Mouse (Mus musculus) ovary, adult 18-20 months (tissue): Measurements from ENCODE around the gene Mrpl2.

Experiments used
- DNase-seq: peaks from one replicate; pipeline ENCODE4 v3.0.0; 2022; ENCODE audit warnings: low spot score, mixed read lengths

Gene Mrpl2

DNA sequence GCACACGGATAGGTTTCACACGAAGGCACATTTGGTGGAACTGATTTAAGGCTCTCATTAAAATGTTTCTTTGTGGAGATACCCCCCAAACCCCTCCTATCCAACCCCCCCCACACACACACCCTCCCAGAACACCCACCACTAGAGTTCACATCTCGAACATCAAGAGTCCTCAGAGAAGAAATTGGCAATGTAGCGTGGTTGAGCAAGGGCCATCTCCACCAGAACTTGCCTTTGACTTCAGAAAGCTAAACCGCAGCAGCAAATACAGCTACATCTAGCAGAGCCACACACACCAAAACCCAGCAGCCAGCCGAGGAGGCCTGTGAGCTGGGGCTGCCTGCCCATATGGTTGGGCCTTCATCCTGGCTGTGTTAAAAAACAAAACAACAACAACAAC is 18.6 kb upstream of the Mrpl2 start:
- DNase-seq, result no peak

DNA sequence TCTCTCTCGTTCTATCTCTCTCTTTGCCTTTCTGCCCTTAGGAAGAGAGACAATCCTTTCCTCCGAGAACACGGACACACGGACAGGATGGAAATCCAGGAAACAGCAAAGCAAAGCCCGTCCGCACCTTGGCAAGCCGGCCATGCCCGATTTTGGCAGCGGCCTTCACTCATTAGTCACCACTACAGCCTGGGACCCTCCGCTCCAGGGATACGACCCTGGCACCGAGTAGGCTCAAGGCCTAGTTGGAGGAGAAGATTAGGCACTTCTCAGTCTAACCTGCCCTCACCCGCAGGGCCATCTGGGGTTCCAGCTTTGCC is 17.6 kb upstream of the Mrpl2 start:
- no peak for DNase-seq

DNA sequence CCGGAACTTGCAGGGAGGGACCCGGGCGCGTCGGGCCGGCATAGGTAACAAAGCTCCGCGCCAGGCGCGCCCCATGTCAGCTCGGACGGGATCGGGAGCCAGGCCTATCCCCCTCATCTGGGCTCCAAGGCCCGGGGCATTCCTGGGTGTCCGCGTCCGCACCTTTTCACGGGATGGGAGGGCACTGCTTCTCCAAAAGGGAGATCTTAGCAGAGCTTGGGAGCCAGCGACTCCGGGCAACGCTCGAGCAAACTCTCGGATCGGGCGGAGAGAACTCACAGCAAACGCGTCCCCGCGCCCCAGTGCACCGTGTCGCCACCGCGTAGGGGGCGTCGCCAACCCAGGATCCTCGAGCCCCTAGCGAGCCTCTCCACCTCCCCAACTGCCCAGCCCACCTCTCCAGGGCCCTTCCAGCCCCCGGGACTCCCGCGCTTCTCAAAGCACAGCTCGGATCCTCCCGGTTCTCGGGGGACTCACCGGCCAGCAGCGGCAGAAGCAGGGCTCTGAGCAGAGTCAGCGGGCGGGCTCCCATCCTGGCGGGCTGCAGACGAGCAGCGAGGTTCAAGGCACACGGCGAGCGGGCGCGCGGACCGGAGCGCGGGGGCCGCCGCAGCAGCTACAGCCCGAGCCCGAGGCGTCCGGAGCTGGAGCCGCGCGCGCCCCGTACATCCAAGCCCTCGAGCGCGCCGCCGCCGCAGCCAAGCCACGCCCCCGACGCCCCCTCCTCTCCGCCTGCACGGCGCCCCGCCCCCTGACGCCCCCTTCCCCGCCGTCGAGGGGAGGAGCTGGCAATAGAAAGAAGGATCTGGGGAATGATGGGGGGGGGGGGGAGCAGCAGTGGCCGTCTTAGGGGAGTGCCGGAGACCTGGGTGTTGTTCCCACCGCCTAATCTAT is 17.0 kb upstream of the Mrpl2 start, which contains the start of gene Ptk7:
Ptk7 (minus strand) TSS at position 714 of the 894 bp plus-strand sequence.
- DNase-seq, result peak; percentile 75

DNA sequence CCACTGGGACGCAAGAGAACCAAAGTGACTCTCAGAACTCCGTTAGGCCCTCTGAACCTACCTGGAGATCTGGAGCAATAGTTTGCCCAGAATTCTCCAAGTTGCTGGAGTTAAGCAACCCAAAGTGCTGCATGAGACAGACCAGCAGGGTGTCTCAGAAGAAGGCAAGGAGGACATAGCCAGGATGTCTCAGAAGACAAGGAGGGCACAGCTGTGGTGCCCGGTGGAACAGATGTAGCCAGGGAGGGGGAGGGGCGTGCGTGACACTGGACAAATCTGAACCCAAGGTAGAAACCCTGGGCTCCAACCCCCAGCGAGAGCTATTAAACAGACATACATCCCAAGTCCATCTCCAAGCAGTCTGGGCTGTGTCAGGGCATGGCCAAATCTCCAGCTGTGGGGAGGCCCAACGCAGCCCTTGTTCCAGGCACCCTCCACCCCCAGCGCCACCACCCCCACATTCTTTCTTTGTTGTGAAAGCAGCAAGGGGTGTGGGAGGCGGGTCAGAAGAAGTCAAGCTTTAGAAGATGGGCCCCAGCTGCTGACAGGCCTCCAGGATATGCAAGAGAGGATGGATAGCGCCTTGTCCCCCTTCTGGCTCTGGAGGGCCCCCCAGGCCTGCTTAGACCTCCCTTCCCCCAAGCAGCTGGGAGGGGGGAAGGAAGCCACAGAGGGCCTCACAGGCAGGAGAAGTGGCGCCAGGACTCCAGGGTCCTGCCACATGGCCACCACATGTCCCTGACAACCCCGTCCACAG is 16.2 kb upstream of the Mrpl2 start:
- peak; percentile 73 for DNase-seq

DNA sequence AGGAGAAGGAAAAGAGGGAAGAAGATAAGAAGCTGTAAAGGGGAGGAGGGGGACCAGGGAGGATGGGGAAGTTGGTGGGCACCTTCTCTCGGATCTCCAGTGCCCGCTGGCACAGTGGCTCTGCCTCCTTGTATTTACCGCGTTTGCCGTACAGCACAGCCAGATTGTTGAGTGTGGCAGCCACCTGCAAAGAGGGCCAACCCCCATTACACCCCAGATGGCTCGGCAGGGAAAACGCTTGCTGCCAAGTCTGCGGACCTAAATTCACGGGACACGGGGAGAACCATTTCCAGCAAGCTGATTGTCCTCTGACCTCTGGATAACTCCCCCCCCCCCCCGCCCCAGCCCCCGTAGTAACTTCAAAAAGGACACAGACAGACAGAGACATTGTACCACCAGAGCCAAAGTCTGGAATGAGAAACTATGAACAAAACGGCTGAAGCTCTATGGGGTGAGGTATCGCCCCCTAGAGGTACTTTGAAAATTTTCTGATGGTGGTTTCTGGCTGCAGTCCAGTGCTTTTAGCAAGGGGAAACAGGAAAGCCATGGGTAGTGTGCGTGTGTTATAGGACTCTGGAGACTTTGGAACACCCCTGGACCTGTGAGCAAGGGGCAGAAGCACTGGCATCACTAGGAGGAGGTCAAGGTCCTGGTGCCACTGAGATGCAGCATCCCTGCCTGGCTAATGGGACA is 9.1 kb upstream of the Mrpl2 start:
- DNase-seq, result no peak

DNA sequence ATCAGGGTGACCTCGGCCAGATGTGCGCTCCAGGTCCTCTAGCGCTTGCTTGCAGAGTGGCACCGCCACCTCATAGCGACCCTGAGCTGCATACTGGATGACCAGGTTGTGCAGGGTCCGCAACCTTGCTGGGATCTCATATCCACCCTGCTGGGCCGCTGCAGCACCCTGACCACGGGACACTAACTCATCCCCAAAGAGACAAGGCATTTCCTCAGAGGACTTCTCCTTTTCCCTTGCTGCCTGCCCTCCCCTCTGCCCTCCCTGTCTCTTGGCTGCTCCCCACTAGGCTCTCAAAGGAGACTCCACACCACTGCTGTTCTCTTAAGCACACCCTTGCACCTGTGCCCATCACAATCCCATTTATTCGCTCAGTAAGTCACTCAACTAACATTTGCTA is 6.1 kb upstream of the Mrpl2 start:
- no peak for DNase-seq

DNA sequence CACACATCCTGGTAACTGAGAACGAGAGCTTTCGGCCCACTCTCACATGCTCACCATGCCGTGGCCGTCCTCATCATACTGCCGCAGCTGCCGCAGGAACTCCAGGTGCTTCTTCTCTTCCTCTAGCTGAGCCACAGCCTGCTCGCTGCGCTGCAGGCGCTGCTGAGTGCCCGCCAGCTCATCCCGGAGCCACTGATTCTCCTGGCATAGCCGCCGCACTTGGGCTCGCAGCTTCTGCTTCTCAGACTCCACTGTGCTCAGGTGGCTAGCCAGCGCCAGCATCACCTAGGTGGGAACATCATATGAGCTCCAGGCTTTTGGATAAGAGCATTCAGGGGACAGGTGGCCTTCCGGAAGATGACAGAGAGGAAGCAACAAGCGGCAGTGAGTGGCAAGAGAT is 4.0 kb upstream of the Mrpl2 start:
- DNase-seq, result no peak

DNA sequence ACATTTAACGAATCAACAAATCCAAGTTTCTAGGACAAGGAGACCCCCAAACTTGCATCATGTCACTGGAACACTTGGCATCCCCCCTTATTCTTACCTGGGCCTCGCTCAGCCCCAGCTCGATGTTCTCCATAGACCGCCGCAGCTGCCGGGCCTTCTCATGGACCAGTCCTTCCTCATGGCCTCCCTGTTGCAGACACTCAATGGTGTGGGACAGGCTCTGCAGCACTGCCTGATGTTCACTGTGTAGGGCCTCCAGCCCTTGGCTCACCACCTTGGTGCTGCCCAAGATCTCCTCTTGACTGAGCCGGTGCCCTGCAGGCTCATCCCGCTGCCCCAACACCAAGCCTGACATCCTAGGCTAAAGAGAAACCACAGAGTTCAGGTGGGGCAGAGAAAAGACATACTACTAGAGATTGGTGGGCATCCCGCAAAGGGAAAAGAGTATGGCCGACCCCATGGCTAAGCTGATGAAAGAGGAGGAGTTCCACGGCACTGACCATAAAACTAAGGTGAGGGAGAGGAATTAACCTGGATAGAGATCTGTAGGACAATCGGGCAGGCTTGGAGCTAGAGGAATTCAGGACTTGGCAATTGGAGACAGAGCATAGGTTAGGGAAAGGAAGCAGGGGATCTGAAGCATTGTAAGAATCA is 1.8 kb upstream of the Mrpl2 start:
- no peak for DNase-seq

DNA sequence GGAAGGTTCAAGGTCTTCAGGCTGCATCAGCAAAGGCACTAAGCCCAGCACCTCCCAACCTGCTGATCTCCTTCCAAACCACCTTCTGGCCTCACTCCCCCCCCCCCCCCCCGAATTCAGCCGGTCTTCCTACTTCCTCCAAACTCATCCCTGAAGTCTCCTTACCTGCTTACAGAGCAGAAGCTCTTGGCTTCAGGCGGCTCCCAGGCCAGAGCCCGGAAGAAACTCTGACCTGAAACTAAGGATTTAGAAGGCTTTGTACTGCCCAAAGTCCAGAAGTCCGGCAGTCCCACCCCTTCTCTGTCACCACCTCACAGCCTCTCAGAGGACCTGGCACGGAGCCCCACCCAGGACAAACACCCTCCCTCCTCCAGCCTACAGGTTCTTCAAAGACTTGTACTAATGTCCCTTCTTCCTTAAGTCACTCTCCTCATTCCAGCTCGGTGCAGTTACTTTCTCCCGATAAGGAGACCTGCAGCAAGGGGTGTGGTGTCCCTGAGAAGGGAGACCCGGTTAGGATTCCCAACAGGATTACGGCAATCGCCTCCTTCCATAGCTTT is 1.0 kb upstream of the Mrpl2 start:
- no peak for DNase-seq

DNA sequence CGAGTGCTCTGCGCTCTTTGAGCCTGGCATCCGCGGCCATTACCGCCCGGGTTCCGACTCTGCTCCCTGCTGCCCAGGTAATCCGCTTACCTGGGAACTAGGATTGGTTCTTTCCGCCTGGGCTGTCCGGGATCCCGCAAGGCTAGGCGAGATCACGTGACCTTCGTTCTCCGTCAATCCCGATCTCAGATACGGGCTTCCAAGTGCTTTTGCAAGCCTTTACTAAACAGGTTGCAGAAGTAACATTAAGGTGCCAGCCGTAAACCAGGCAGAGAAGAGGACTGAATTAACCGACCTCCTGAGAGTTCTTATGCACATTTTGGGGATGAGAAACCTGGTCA is 263 bp downstream of the Mrpl2 start:
- DNase-seq, result no peak

DNA sequence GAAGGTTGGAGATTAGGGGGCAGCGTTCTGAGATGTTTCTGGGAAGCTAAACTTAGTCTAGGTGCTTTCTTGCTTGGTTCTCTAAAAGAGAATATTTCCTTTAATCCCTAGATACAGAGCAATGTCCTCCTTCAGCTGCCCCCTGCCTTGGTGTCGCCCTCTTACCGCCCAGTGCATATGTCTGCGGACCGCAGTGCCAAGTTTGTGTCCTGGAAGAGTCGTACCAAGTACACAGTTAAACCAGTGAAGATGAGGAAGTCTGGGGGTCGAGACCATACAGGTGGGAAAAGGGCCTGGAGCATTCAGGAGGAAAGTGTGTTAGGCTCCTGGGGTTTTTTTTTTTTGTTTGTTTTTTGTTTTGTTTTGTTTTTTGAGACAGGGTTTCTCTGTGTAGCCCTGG is 1.2 kb downstream of the Mrpl2 start:
- no peak for DNase-seq

DNA sequence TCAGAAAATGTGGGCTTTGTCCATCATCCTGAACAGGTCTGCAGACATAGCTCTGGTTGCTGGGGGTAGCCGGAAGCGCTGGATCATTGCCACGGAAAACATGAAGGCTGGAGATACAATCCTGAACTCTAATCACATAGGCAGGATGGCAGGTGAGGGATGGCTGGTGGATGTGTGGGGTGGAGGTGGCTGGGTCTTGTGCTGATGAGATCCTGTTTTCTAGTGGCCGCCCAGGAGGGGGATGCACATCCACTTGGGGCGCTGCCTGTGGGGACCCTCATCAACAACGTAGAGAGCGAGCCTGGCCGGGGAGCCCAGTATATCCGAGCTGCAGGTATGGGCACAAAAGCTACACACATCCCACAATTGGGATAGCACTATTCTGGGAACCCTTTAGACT is 2.4 kb downstream of the Mrpl2 start:
- DNase-seq, result no peak

DNA sequence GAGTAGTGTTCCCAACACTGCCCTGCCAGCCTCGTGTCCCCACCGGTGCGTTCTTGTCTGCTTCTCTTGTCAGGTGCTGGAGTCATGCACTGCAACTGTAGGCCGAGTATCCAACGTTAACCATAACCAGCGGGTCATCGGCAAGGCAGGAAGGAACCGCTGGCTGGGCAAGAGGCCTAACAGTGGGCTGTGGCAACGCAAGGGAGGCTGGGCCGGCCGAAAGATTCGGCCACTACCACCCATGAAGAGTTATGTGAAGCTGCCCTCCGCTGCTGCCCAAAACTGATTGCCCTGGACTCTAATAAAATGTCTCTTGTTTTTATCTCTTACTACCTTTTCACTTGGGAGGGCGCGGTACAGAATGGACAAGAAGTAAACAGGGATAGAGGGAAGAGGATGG is 3.8 kb downstream of the Mrpl2 start:
- DNase-seq, result no peak

DNA sequence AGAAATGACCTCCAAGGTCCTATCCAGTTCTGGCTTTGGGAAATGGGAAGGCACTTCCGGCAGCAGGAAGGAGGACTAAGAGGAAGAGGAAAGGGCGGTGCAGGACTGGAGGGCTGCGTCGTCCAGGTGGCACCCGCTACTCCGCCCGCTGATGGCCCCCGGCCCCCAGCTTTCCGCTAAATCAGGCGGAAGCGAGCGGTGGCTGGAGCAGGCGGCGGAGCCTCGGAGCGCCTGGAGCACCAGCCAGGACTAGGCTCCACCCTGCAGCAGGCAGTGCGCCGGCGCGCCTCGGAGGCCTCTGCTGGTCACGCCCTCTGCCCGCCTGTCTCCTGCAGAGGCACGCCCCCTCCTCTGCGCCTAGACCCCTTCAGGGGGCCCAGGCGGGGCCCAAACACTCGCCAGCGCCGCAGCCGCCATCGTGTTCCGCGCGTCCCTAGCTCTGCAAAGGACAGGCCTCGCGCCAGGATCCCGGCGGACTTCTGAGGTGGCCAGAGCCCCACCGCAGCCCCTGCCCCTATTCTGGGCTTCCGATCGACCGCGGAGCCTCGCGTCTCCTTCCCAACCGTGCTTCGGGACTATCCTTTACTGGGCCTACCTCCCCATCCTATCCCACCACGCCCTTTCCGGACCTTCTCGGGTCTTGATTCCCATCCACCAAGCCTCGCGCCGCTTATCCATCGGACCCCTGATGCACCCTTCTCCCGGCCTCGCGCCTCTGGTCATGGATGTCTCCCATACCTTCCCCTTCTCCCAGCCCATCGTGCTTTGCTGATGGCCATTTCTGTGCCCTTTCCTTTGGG is 4.4 kb downstream of the Mrpl2 start, which contains the start of gene Cul7:
Cul7 (plus strand) TSS at position 106 of the 800 bp plus-strand sequence.
- DNase-seq, result peak; percentile 92

DNA sequence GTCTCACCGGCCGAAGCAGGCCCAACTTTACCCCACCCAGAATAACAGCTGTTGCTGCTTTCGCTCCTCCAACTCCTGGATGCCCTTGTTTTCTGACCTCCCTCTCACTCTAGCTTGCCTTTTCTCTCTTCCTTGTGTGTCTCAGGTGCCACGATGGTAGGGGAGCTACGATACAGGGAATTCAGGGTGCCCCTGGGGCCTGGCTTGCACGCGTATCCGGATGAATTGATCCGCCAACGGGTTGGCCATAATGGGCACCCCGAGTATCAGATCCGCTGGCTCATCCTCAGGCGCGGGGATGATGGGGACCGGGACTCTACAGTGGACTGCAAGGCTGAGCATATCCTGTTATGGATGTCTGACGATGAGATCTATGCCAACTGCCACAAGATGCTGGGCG is 5.3 kb downstream of the Mrpl2 start:
- no peak for DNase-seq

DNA sequence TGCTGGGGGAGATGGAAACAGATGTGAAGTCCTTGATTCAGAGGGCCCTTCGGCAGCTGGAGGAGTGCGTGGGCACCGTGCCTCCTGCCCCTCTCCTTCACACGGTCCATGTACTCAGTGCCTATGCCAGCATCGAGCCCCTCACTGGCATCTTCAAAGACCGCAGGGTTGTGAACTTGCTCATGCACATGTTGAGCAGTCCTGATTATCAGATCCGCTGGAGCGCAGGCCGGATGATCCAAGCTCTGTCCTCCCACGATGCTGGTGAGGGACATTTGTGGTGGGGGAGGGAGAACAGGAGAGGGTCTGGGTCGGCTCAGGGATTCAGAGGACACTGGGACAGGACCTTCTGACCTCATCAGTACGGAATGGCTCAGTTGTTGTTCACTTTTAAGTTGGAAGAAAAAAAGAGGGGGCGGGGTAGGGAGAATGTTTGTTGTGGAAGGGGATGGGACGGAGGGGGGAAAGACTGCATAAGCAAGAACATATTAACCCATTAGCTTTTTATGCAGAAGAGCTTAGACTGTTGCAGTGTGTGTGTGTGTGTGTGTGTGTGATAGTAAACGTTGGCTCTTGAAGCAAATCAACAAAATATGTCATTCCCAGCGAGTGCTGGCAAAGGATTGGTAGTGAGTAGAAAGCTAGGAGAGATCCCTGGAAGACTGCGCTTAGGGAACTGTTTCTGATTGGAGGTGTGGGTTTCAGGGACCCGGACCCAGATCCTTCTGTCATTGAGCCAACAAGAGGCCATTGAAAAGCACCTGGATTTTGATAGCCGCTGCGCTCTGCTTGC is 5.9 kb downstream of the Mrpl2 start:
- no peak for DNase-seq

DNA sequence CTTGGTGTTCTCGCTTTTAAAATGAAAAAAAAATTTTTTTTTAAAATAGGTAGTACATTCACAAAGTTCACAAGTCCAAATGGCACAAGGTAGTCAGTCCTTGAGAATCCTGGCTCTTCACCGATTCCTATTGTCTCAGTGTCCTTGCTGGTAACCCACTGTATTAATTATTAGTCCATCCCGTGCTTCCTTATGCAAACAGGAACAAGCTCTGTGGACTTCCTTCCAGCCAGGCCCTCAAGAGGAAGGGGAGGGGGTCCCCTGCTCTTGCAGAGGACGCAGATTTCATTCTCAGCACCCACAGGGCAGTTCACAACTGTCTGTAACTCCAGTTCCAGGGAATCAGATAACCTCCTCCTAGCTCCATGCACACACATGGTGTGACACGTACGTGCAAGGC is 10.0 kb downstream of the Mrpl2 start:
- DNase-seq, result no peak

DNA sequence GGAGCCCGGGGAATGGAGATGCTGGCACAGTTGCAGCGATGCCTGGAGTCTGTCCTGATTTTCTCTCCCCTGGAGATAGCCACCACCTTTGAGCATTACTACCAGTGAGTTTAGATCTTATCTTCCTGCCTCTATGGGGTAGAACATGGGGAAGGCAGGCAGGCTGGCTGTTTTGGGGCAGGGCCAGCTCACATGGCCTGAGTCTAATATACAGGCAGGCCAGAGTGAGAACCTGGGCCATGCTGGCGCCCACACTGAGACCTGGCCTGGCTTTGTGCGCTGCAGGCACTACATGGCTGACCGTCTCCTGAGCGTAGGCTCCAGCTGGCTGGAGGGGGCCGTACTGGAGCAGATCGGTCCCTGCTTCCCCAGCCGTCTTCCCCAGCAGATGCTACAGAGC is 15.3 kb downstream of the Mrpl2 start:
- no peak for DNase-seq

DNA sequence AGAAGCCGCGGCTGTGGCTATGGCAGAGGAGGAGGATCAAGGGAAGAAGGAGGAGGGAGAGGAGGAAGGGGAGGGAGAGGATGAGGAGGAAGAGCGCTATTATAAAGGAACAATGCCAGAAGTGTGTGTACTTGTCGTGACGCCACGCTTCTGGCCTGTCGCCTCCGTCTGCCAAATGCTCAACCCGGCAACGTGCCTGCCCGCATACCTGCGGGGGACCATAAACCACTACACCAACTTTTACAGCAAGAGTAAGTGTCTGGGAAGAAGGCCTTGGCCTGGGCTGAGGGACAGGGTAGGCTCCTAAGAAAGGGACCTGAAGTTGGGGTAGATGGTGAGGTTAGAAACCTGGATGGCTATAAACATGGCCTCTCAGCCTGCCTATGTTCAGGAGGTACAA is 16.0 kb downstream of the Mrpl2 start:
- no peak for DNase-seq

DNA sequence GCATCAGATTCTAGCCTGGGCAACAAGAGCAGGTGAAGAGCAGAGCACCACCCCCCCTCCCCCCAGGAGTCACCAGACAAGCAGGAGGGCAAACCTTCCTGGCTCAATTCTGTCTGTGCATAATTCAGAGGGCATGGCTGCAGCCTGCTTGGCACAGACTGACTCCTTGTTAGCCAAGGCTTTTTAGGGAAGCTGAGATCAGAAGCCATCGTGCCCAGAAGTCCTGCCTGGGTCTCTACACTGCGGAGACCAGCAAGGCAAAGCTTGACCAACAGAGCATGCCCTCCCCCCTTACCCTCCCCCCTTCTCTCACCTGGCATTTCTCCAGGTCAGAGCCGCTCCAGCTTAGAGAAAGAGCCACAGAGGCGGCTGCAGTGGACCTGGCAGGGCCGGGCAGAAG is 16.7 kb downstream of the Mrpl2 start:
- no peak for DNase-seq
